Mouse (Mus musculus) retina, adult 2 months (tissue): ENCODE results near the gene Pira2.
"Not testable (repeated sequence)": the region's sequence is repeated elsewhere in the genome, so short reads cannot be mapped to it uniquely, and the experiment has no call there.

Source experiments
- DNase-seq: peaks from one replicate; pipeline ENCODE4 v3.0.0-alpha.2; 2012; ENCODE audit warnings: low read depth, low spot score

The Pira2 gene

GRCm38 (mm10) chr7:3844951-3845350, at the start of gene Pira2:
TSS of gene Pira2 (minus strand) at chr7:3845051.
- not testable (repeated sequence) for DNase-seq

GRCm38 (mm10) chr7:3875032-3875431, 30.2 kb upstream of the Pira2 start:
- DNase-seq, result not testable (repeated sequence)

DNA sequence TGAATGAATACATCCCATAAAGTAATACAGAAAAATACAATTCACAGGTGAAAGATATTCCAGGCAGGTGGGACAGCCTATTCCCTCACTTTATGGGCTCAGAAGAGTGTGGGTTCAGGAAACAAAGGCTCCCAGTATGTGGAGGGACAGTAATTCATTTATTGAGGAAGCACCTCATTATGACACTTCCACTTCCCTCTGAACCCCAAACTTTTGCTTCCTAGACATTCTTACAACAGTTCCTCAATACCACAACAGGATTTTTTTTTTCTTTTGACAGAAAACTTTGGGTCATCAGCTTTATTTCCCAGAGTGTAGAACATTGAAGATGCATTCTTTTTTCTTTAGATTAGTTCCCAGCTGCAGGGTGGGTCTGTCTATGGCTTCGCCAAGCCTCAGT, 7.0 kb downstream of the Pira2 start:
- not testable (repeated sequence) for DNase-seq

DNA sequence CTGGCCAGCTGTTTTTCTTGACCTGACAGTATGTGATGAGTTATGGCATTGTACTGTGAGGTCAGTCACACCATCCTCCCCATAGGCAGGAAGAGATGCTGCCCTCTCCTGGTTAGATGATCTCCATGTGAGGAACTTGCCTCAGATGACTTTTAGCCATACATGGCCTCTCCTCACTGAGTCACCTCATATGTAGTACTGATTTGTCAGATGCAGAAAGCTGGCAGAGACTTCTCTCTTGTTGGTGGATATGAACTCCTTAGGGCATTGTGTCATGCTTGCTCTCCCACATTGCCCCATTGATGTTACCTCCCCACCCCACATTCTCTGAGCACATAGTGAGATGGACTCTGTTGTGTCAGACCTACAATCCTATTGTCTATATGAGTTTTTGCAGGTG, 14.2 kb downstream of the Pira2 start:
- not testable (repeated sequence) for DNase-seq

DNA sequence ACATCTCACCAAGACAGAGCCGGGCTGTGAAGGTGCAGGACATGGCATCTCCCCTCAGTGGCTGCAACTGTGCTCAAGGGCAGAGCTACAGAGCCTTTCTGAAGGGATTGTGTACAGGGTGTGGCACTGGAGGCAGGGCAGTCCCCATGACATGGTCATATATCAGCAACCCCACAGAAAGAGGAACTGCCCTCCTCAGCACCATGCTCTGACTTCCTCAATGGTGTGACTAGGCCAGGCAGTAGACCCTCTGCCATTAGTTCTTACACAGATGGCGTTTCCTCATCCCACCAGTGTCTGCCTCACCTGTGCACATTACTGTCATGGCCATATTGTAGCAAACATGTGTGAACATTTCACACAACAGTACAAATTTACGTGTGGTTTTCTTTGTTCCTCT, 19.3 kb downstream of the Pira2 start, which contains the start of gene Gm15448:
Gene Gm15448, minus strand, starts transcription at position 89 of the 400 bp plus-strand sequence.
- DNase-seq, result not testable (repeated sequence)

DNA sequence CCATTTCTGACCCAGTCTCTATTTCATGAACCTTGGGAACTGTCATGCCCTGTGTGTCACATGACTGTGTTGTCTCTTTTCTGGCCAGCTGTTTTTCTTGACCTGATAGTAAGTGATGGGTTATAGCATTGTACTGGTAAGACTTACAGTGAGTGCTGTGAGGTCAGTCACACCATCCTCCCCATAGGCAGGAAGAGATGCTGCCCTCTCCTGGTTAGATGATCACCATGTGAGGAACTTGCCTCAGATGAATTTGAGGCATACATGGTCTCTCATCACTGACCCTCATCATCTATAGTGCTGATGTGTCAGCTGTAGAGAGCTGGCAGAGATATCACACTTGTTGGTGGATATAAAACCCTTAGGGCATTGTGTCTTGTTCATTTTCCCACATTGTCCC, 32.9 kb downstream of the Pira2 start:
- DNase-seq, result not testable (repeated sequence)

DNA sequence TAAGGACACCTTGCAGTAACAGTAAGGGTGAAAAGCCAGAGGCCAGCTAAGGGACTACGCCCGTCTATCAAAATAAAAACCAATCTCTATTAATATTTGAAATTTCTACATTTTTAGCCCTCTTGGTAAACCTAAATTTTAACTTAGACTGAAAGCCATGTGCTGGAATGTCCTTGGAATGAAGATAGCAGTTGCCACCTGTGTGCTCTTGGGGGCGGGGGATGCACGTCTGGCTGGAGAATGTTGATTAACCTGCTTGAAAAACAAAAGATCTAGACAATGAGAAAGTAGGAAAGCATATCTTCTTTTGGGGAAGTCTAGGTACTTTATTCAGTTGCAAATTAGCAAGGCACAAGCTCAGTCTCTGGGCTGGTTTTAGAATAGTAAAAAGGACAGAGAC, 41.9 kb downstream of the Pira2 start:
- not testable (repeated sequence) for DNase-seq

GRCm38 (mm10) chr7:3799940-3800339, 44.9 kb downstream of the Pira2 start:
- DNase-seq, result not testable (repeated sequence)

DNA sequence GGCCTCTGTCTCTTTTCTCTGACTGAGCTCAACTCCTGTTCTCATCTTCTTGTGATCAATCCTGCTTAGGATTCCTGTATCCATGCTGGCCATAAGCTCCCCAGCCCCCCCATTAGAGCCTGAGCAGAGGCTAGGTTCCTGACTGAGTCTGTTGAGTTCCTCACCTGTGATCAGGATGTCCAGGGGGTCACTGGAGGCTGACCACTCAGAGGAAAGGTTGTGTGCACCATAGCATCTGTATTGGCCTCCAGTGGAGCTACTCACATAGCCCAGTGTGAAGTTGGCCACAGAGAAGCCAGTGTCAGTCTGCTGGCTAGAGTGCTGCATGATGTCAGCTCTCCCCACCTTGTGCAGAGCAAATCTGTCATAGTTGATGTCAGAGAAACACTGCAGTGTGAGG, 48.6 kb downstream of the Pira2 start:
- DNase-seq, result not testable (repeated sequence)
